Mouse (Mus musculus): ENCODE measurements at regions not wholly inside any gene's neighbourhood (a gene's known extent, or its start where the extent isn't known, plus 50 kb on each side); places are given as distances from the start of the nearest gene placed in this dataset.

- 87% methylated on average over 1 of the region's 1 CpGs for WGBS
Measured at GRCm38 (mm10) chr10:16600041-16600440, 1123.0 kb upstream of the Cited2 start.

GRCm38 (mm10) chr10:16600551-16601224 is 1122.3 kb upstream of the Cited2 start:
- Histone ChIP-seq H3K9ac (no peak overlapping the region), H3K27me3 (no peaks in the 10 kb centered on the region), H3K4me3 (no peak overlapping the region), H3K4me2 (no peak overlapping the region), H3K4me1 (replicated peaks) (no peaks in the 10 kb centered on the region), H3K9me3 (replicated peaks) (no peaks in the 10 kb centered on the region), H3K36me3 (no peaks in the 10 kb centered on the region), H3K27ac (no peak overlapping the region)
- 73% methylated on average over 10 of the region's 10 CpGs for WGBS
- ATAC-seq (replicated peaks; ENCODE audit: insufficient number of reproducible peaks, insufficient read depth, low FRiP score, low read depth) = no peak

More at GRCm38 (mm10) chr10:16600041-16600440, 1123.0 kb upstream of the Cited2 start:
- no peak overlapping the region for H3K9ac ChIP-seq
- H3K27me3 ChIP-seq = no peaks in the 10 kb centered on the region
- no peak overlapping the region for H3K4me3 ChIP-seq
- no peak overlapping the region for H3K27ac ChIP-seq
- no peaks in the 10 kb centered on the region for H3K4me1 ChIP-seq (replicated peaks)
- H3K4me2 ChIP-seq = no peak overlapping the region
- no peak for ATAC-seq (replicated peaks; ENCODE audit: insufficient number of reproducible peaks, insufficient read depth, low FRiP score, low read depth)
- no peaks in the 10 kb centered on the region for H3K36me3 ChIP-seq
- H3K9me3 ChIP-seq (replicated peaks) = no peaks in the 10 kb centered on the region

- ATAC-seq (replicated peaks; ENCODE audit: insufficient number of reproducible peaks, insufficient read depth, low FRiP score, low read depth) = no peak
- no peaks in the 10 kb centered on the region for H3K4me1 ChIP-seq (replicated peaks)
- H3K4me2 ChIP-seq = no peak overlapping the region
- no peak overlapping the region for H3K4me3 ChIP-seq
- 45% methylated on average over 1 of the region's 1 CpGs for WGBS
- H3K36me3 ChIP-seq = no peaks in the 10 kb centered on the region
- no peaks in the 10 kb centered on the region for H3K9me3 ChIP-seq (replicated peaks)
- H3K9ac ChIP-seq = no peak overlapping the region
- H3K27me3 ChIP-seq = no peaks in the 10 kb centered on the region
- H3K27ac ChIP-seq = no peak overlapping the region
Measured at GRCm38 (mm10) chr10:16601225-16601595, 1121.8 kb upstream of the Cited2 start.

GRCm38 (mm10) chr10:16608339-16608738 is 1114.7 kb upstream of the Cited2 start:
- Histone ChIP-seq H3K9me3 (replicated peaks) (no peaks in the 10 kb centered on the region), H3K4me2 (no peak overlapping the region), H3K27me3 (no peaks in the 10 kb centered on the region), H3K27ac (no peak overlapping the region), H3K4me1 (replicated peaks) (no peaks in the 10 kb centered on the region), H3K9ac (no peak overlapping the region), H3K36me3 (no peaks in the 10 kb centered on the region), H3K4me3 (no peak overlapping the region)
- WGBS = 77% methylated on average over 3 of the region's 3 CpGs
- ATAC-seq (replicated peaks; ENCODE audit: insufficient number of reproducible peaks, insufficient read depth, low FRiP score, low read depth) = no peak

- no peaks in the 10 kb centered on the region for H3K36me3 ChIP-seq
- 89% methylated on average over 2 of the region's 2 CpGs for WGBS
Measured at GRCm38 (mm10) chr10:16618752-16619151, 1104.3 kb upstream of the Cited2 start.

GRCm38 (mm10) chr10:16619584-16619983 is 1103.4 kb upstream of the Cited2 start:
- no peaks in the 10 kb centered on the region for H3K9me3 ChIP-seq (replicated peaks)
- H3K27ac ChIP-seq = no peak overlapping the region
- 83% methylated on average over 2 of the region's 2 CpGs for WGBS
- H3K9ac ChIP-seq = no peak overlapping the region
- H3K27me3 ChIP-seq = no peaks in the 10 kb centered on the region
- no peaks in the 10 kb centered on the region for H3K36me3 ChIP-seq
- no peak overlapping the region for H3K4me3 ChIP-seq
- ATAC-seq (replicated peaks; ENCODE audit: insufficient number of reproducible peaks, insufficient read depth, low FRiP score, low read depth) = no peak
- H3K4me1 ChIP-seq (replicated peaks) = no peaks in the 10 kb centered on the region
- H3K4me2 ChIP-seq = no peak overlapping the region

More at GRCm38 (mm10) chr10:16618752-16619151, 1104.3 kb upstream of the Cited2 start:
- H3K4me1 ChIP-seq (replicated peaks) = no peaks in the 10 kb centered on the region
- H3K4me2 ChIP-seq = no peak overlapping the region
- no peaks in the 10 kb centered on the region for H3K9me3 ChIP-seq (replicated peaks)
- ATAC-seq (replicated peaks; ENCODE audit: insufficient number of reproducible peaks, insufficient read depth, low FRiP score, low read depth) = no peak
- no peak overlapping the region for H3K9ac ChIP-seq
- H3K4me3 ChIP-seq = no peak overlapping the region
- no peaks in the 10 kb centered on the region for H3K27me3 ChIP-seq
- H3K27ac ChIP-seq = no peak overlapping the region

GRCm38 (mm10) chr10:16620804-16621559 is 1102.0 kb upstream of the Cited2 start:
- Histone ChIP-seq H3K4me3 (no peak overlapping the region), H3K4me2 (no peak overlapping the region), H3K9ac (no peak overlapping the region), H3K27ac (no peak overlapping the region), H3K4me1 (replicated peaks) (no peaks in the 10 kb centered on the region), H3K36me3 (no peaks in the 10 kb centered on the region), H3K9me3 (replicated peaks) (no peaks in the 10 kb centered on the region), H3K27me3 (no peaks in the 10 kb centered on the region)
- ATAC-seq (replicated peaks; ENCODE audit: insufficient number of reproducible peaks, insufficient read depth, low FRiP score, low read depth) = no peak
- WGBS = 71% methylated on average over 6 of the region's 6 CpGs

GRCm38 (mm10) chr10:16622821-16623220 is 1100.2 kb upstream of the Cited2 start:
- Histone ChIP-seq H3K9me3 (replicated peaks) (no peaks in the 10 kb centered on the region), H3K4me2 (no peak overlapping the region), H3K36me3 (no peaks in the 10 kb centered on the region), H3K4me1 (replicated peaks) (no peaks in the 10 kb centered on the region), H3K4me3 (no peak overlapping the region), H3K27me3 (no peaks in the 10 kb centered on the region), H3K27ac (no peak overlapping the region), H3K9ac (no peak overlapping the region)
- no peak for ATAC-seq (replicated peaks; ENCODE audit: insufficient number of reproducible peaks, insufficient read depth, low FRiP score, low read depth)
- 81% methylated on average over 3 of the region's 3 CpGs for WGBS

GRCm38 (mm10) chr10:16633236-16633635 is 1089.8 kb upstream of the Cited2 start:
- no peak overlapping the region for H3K4me2 ChIP-seq
- WGBS = 68% methylated on average over 2 of the region's 2 CpGs
- H3K36me3 ChIP-seq = no peaks in the 10 kb centered on the region
- no peak overlapping the region for H3K9ac ChIP-seq
- H3K4me1 ChIP-seq (replicated peaks) = no peaks in the 10 kb centered on the region
- no peak for ATAC-seq (replicated peaks; ENCODE audit: insufficient number of reproducible peaks, insufficient read depth, low FRiP score, low read depth)
- H3K9me3 ChIP-seq (replicated peaks) = no peaks in the 10 kb centered on the region
- H3K27ac ChIP-seq = no peak overlapping the region
- no peaks in the 10 kb centered on the region for H3K27me3 ChIP-seq
- no peak overlapping the region for H3K4me3 ChIP-seq

GRCm38 (mm10) chr10:16635463-16635862 is 1087.6 kb upstream of the Cited2 start:
- H3K27ac ChIP-seq = no peak overlapping the region
- no peak overlapping the region for H3K4me2 ChIP-seq
- H3K9me3 ChIP-seq (replicated peaks) = no peaks in the 10 kb centered on the region
- H3K4me3 ChIP-seq = no peak overlapping the region
- H3K27me3 ChIP-seq = no peaks in the 10 kb centered on the region
- H3K36me3 ChIP-seq = no peaks in the 10 kb centered on the region
- no peak overlapping the region for H3K9ac ChIP-seq
- WGBS = 81% methylated on average over 2 of the region's 2 CpGs
- ATAC-seq (replicated peaks; ENCODE audit: insufficient number of reproducible peaks, insufficient read depth, low FRiP score, low read depth) = no peak
- H3K4me1 ChIP-seq (replicated peaks) = no peaks in the 10 kb centered on the region

- Histone ChIP-seq H3K4me2 (no peak overlapping the region), H3K27me3 (no peaks in the 10 kb centered on the region), H3K9ac (no peak overlapping the region), H3K9me3 (replicated peaks) (no peaks in the 10 kb centered on the region), H3K36me3 (no peaks in the 10 kb centered on the region), H3K4me1 (replicated peaks) (no peaks in the 10 kb centered on the region), H3K27ac (no peak overlapping the region), H3K4me3 (no peak overlapping the region)
- no peak for ATAC-seq (replicated peaks; ENCODE audit: insufficient number of reproducible peaks, insufficient read depth, low FRiP score, low read depth)
Measured at GRCm38 (mm10) chr10:16637006-16637405, 1086.0 kb upstream of the Cited2 start.

- Histone ChIP-seq H3K4me2 (no peak overlapping the region), H3K27me3 (no peaks in the 10 kb centered on the region), H3K9ac (no peak overlapping the region), H3K27ac (no peak overlapping the region), H3K9me3 (replicated peaks) (no peaks in the 10 kb centered on the region), H3K4me1 (replicated peaks) (no peaks in the 10 kb centered on the region), H3K4me3 (no peak overlapping the region), H3K36me3 (no peaks in the 10 kb centered on the region)
- no peak for ATAC-seq (replicated peaks; ENCODE audit: insufficient number of reproducible peaks, insufficient read depth, low FRiP score, low read depth)
- WGBS = 26% methylated on average over 2 of the region's 2 CpGs
Measured at GRCm38 (mm10) chr10:16638111-16638510, 1084.9 kb upstream of the Cited2 start.

Measured in heart, embryonic 15.5 days (tissue).